Mouse (Mus musculus): ENCODE data around the gene Cetn4. TPM values are rescaled to one million over a fixed set of nuclear protein-coding genes. Genes with fewer than 3 reads are reported as not detected.

Gene Cetn4
- polyA plus RNA-seq (2017; shearing (Covaris generic)) = 1 to 10 TPM in 1 of 2 experiments, under 1 TPM in 1; 0.60 to 1.5 TPM

GRCm38 (mm10) chr3:37312370-37312941, at the start of gene Cetn4, which contains the start of gene Bbs12:
Gene Cetn4, minus strand, starts transcription at chr3:37312708.
Gene Bbs12, plus strand, starts transcription at chr3:37312554.

GRCm38 (mm10) chr3:37348221-37349165, 36.0 kb upstream of the Cetn4 start, which contains the start of gene Fgf2:
Gene Fgf2, plus strand, starts transcription at chr3:37348346.

Other genes with a start within 250 kb of the Cetn4 start
- gene Adad1, start 249.2 kb downstream of the Cetn4 start, polyA plus RNA-seq (2017; shearing (Covaris generic)) = under 1 TPM in 1 of 2 experiments, not detected in 1; 0.28 TPM
- gene Il2, start 186.7 kb downstream of the Cetn4 start, polyA plus RNA-seq (2017; shearing (Covaris generic)) = 1 to 10 TPM in 1 of 2 experiments, under 1 TPM in 1; 0.80 to 2.6 TPM
- 1 to 10 TPM in 1 of 2 experiments, not detected in 1; 6.1 TPM for gene Il21, start 80.1 kb downstream of the Cetn4 start, polyA plus RNA-seq (2017; shearing (Covaris generic))
- gene Bbs12, start 154 bp downstream of the Cetn4 start, polyA plus RNA-seq (2017; shearing (Covaris generic)) = 1 to 10 TPM; 3.6 to 5.5 TPM
- 1 to 10 TPM in 1 of 2 experiments, under 1 TPM in 1; 0.30 to 1.8 TPM for gene Fgf2, start 35.6 kb upstream of the Cetn4 start, polyA plus RNA-seq (2017; shearing (Covaris generic))
- gene Spata5, start 107.2 kb upstream of the Cetn4 start, polyA plus RNA-seq (2017; shearing (Covaris generic)) = 10 to 100 TPM; 28.3 to 37.1 TPM
- gene Nudt6, start 107.5 kb upstream of the Cetn4 start, polyA plus RNA-seq (2017; shearing (Covaris generic)) = 10 to 100 TPM; 10.1 to 31.2 TPM